Mouse (Mus musculus) liver, adult 10 weeks (tissue): ENCODE measurements around the gene Cnot10. TPM values are rescaled to one million over a fixed set of nuclear protein-coding genes. Genes with fewer than 3 reads are reported as not detected.

ENCODE experiments used
- polyA plus RNA-seq: library from polyadenylated mRNA; stranded (reverse); fragments of 350-450 nt; fragmentation: Illumina TruSeq; extraction: RNeasy Lipid Tissue Mini Kit (QIAGEN cat#74804); gene quantifications from one replicate; pipeline ENCODE4 v1.2.3, GENCODE M21; 2014; ENCODE audit warnings: low read depth, low replicate concordance

Cnot10 gene
- polyA plus RNA-seq = 15.8 TPM

GRCm38 (mm10) chr9:114639839-114640646, at the start of gene Cnot10:
Cnot10 (minus strand) TSS chr9:114640184.

GRCm38 (mm10) chr9:114688252-114688952, 48.4 kb upstream of the Cnot10 start, which contains the start of gene Dync1li1:
Dync1li1 (plus strand) TSS chr9:114688790.

GRCm38 (mm10) chr9:114563761-114564606, 76.0 kb downstream of the Cnot10 start, which contains the start of gene Trim71:
Trim71 (minus strand) TSS chr9:114564369.

Other genes starting within 250 kb of the Cnot10 start
- 6.1 TPM for gene Crtap, start 249.5 kb downstream of the Cnot10 start, polyA plus RNA-seq
- gene Glb1, start 239.1 kb downstream of the Cnot10 start, polyA plus RNA-seq = 3.7 TPM
- gene Tmppe, start 239.1 kb downstream of the Cnot10 start, polyA plus RNA-seq = 0.45 TPM
- gene Ccr4, start 135.3 kb downstream of the Cnot10 start, polyA plus RNA-seq = not detected
- not detected for gene C130032M10Rik, start 124.5 kb downstream of the Cnot10 start, polyA plus RNA-seq
- not detected for gene Trim71, start 75.8 kb downstream of the Cnot10 start, polyA plus RNA-seq
- 14.7 TPM for gene Dync1li1, start 48.6 kb upstream of the Cnot10 start, polyA plus RNA-seq
- gene Cmtm6, start 90.9 kb upstream of the Cnot10 start, polyA plus RNA-seq = 69.1 TPM
- 0.87 TPM for gene Cmtm7, start 141.7 kb upstream of the Cnot10 start, polyA plus RNA-seq
- 78.4 TPM for gene Cmtm8, start 204.0 kb upstream of the Cnot10 start, polyA plus RNA-seq